Mouse (Mus musculus) CH12F3 (cell line): ENCODE data around the gene Cd300lf.

ENCODE experiments used
- in situ Hi-C: fragments of 300-500 bp; cut with MboI; formaldehyde crosslinking; loops from 2 replicates; pipeline ENCODE4 v1.14.3; 2020; ENCODE audit warnings: low sequenced_read_pairs

The Cd300lf gene

DNA sequence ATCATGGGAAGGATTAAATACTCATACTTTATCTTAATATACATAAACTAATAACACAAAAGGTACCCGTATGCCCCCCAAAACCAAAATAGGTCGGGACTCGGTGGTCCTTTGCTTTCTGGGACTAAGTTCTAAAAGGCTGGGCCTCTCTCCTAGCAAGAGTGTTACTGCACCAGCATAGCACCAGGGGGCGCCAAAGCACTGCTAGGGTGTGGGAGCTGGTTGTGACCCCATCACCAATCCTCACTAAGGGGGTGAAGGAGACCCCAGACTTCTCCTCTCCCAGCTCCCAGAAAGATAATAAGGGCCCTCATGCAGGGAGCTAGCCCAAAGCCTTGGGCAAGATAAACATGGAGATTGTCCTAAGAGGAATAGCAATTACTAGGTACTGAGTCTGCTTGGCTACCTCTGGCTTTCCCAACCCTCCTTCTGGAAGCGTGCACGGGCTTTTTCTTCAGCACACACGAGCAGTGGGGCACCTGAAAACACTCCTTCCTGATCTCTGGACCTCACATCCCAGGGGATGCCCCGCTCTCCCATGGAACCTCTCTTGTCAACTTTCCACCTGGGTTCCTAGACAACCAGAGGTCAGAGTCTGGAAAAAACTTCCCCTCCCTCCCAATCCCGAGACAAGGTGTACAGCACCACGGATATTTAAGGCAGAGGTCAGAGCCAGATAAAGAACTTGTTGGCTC, 27.2 kb upstream of the Cd300lf start:
- in situ Hi-C loops: no loop called here

DNA sequence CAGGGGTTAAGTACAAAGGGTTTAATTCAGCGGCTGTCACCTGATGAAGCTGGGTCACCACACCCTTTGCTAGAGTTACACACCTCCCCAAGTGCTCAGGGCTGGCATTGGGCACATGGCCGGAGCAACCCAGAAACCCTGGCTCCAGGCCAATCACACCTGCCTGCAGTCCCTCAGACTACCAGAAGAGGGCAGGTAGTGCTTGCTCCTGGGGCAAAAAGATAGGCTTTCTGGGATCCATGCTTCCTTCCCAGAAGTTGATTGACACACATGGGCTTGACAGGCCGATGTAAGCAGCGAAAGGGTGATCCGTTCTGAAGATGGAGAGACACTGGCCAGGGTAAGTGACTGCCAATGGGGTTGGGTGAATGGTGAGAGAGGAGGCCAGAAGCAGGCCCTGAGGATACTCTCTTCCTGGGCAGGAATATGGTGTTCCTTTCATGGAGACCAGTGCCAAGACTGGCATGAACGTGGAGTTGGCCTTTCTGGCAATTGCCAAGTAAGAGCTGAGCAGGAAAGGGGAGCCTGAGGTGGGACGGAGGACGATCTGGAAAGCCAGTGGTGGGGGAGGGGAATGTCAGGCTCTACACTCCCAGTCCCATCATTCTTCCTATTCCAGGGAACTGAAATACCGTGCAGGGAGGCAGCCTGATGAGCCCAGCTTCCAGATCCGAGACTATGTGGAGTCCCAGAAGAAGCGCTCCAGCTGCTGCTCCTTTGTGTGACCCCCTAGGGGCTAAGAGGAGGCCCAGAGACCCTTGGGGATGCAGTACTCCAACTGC, 26.4 kb upstream of the Cd300lf start:
- in situ Hi-C loops: no loop called here

GRCm38 (mm10) chr11:115157933-115158719, 24.3 kb upstream of the Cd300lf start:
- in situ Hi-C loops: no loop called here

GRCm38 (mm10) chr11:115155053-115155634, 21.4 kb upstream of the Cd300lf start:
- in situ Hi-C loops: no loop called here

- in situ Hi-C loops: no loop called here
These were observed 20.0 kb upstream of the Cd300lf start for GRCm38 (mm10) chr11:115153699-115154292.

- in situ Hi-C loops: no loop called here
These were observed 19.3 kb upstream of the Cd300lf start for GRCm38 (mm10) chr11:115153088-115153487.

DNA sequence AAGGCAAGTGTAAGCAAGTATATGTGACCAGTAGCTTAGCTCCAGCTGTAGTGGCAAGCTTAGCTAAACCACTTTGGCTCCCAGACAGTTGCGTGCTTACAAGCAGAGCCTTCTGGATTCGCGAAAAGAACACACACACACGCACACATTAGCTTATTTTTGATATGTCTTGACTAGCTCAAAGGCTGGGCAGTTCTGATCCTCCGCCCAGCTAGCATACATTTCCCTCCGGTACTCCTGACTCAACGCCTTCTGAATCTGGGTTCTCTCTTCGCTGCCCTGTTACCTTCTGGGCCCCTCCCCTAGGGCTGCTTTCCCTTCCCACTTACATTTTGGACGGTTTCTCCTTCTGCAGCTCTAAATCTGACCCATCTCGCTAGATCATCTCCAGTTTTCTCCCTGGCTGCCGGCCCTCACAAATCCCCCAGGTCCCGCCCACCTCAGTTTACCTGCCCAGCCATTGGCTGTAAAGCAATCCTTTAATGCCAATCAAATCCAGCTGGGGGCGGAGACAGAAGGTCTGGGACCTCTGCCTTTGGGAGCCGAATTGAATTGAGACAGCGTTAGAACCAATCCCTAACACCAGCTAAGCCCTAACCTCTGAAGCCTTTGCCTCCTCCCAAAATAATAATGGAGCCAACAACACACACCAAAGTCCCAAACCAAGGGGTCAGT, 18.1 kb upstream of the Cd300lf start:
- in situ Hi-C loops: no loop called here

DNA sequence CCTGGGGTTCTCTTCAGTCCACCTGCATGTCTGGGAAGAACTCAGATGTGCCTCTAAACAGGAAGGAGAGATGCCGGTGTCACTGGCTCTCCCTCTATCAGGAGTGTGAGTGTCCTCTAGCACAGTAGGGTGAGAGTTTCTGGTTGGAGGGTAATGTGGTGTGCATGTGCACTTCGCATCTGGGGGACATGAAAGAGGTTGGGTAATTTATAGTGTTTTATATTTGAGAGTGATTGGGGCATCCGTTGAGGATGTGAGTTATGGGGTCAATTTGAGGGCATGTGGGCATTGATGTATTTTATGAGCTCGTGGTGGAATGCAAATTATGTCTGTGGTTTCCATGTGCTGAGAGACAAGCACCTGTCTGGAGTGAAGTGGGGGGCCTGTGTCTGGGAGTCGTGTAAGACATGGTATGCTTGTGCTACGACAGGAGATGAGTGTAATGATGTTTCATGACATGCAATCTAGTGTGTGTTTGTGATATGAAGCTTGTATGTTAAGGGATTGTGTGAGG, 17.0 kb upstream of the Cd300lf start:
- in situ Hi-C loops: no loop called here

DNA sequence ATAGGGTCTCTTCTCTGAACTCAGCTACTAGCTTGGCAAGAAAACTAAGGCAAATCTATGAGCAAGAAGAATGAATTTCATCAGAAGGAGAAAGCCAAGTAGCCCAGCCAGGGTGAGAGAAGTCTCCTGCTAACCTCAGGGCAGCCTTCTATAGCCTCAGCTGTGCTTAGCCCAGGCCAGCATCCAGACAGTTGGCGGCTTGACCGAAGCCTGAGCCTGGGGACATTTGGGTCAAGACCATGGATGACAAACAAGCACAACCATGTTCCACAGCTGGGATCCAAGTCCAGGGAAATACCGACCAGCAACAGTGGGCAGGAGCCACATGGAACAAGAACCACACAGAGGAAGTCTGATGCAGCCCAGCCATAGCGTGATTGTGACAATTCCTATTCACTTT, 14.0 kb upstream of the Cd300lf start:
- in situ Hi-C loops: no loop called here

GRCm38 (mm10) chr11:115141970-115142369, 8.2 kb upstream of the Cd300lf start:
- in situ Hi-C loops: no loop called here

- in situ Hi-C loops: no loop called here
These were observed 4.9 kb upstream of the Cd300lf start for GRCm38 (mm10) chr11:115138597-115139262.

DNA sequence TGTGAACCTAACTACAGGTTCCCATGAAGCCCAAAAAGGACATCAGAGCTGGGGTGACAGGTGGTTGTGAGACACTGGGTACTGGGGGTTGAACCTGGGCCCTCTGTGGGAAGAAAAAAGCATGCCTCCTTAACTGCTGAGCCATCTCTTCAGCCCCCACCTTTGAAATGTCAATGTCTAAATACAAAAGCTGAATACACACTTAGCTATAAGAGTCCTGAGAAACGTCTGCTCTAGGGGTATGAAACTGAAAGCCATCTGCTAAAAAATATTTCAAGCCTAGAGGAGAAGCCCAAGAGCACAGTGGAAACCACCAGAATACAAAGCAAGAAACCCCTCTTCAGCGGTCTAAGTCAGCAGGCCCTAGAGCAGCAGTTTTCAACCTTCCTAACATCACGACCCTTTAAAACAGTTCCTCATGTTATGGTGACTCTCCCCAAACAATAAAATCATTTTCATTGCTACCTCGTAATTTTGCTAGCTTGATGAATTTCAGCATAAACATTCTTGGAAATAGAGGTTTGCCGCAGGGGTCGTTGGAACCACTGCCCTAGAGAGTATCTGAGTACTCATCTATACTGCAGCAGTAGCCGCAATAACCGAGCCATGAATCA, 1.9 kb downstream of the Cd300lf start:
- in situ Hi-C loops: no loop called here

GRCm38 (mm10) chr11:115129508-115130126, 4.2 kb downstream of the Cd300lf start:
- in situ Hi-C loops: no loop called here

GRCm38 (mm10) chr11:115128483-115128882, 5.3 kb downstream of the Cd300lf start:
- in situ Hi-C loops: no loop called here

DNA sequence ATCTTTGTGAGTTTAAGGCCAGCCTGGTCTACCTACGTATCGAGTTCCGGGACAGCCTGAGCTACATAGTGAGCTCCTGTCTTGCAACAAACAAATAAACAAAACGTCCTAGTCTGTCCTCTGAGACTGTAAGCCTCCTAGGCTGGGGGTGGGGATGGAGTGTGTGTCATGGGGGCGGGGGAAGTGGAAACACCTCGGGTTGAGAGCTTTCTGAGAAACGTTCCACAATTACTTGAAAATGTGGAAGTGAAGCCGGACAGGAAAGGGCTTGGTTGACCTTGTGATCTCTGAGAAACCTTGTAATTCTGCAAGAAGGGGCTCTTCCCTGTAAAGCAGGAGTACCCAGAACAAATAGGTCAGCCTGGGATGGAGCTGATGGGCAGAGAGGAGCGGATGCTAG, 14.4 kb downstream of the Cd300lf start:
- in situ Hi-C loops: no loop called here

DNA sequence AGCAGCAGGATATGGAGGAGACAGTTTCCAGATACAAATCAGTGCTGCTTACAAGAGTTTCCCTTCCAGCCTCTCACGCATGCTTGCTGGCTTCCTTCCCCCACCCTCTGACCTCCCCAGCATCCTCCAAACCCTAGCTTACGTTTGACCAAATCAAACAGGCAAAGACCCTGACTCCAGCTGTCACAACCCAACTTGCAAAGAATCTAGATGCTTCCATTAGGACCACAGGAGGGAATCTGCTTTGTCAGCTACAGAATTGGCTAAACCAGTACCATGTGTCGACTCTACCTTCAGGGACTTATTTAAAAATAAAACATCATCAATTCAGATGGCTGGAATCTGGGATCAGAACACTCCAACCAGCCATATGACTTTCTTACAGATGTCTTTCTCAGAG, 21.6 kb downstream of the Cd300lf start:
- in situ Hi-C loops: no loop called here

- in situ Hi-C loops: no loop called here
These were observed 23.5 kb downstream of the Cd300lf start for GRCm38 (mm10) chr11:115110271-115110670.

DNA sequence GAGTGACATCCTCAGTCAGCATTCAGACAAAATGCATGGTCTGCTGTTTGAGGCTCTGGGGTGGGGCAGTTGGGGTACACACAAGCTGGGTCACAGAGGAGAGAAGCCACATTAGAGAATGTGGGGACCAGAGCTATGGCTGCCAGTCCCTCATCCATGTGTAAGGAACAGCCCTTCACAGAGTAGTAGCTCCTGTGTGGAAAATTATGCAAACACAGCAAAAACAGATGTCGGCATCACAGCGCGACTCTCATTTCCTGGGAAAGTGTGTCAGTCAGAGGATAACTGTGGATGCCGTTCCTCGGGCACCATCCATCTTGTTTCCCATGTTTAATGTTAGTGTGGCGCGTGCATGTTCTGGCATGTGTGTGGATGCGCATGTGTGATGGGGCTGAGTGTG, 25.6 kb downstream of the Cd300lf start:
- in situ Hi-C loops: no loop called here
